Mouse (Mus musculus): ENCODE measurements around the gene Ppp1r14d. TPM values are rescaled to one million over a fixed set of nuclear protein-coding genes. Genes with fewer than 3 reads are reported as not detected.

The Ppp1r14d gene
- polyA plus RNA-seq, 1 experiment from 2014 or later: not detected

GRCm38 (mm10) chr2:119194140-119194539 is 35.6 kb downstream of the Ppp1r14d start:
- Histone ChIP-seq H3K4me3 (replicated peaks) (no peak overlapping the region), H3K9ac (replicated peaks) (no peak overlapping the region), H3K4me1 (replicated peaks) (peaks cover 44% of the 10 kb centered on the region), H3K4me2 (no peak overlapping the region), H3K27me3 (no peaks in the 10 kb centered on the region), H3K9me3 (no peaks in the 10 kb centered on the region), H3K36me3 (no peaks in the 10 kb centered on the region), H3K27ac (no peak overlapping the region)
- ATAC-seq (ENCODE audit: insufficient number of reproducible peaks, insufficient read depth, low FRiP score, low TSS enrichment, low read depth): no peak
- WGBS: 78% methylated on average over 5 of the region's 5 CpGs

- Histone ChIP-seq H3K4me2 (no peak overlapping the region), H3K27ac (no peak overlapping the region), H3K9ac (replicated peaks) (no peak overlapping the region), H3K27me3 (no peaks in the 10 kb centered on the region), H3K36me3 (peaks cover 5% of the 10 kb centered on the region; the same call in 1 of the 2 replicates), H3K4me1 (replicated peaks) (peaks cover 19% of the 10 kb centered on the region), H3K4me3 (replicated peaks) (no peak overlapping the region), H3K9me3 (no peaks in the 10 kb centered on the region)
- ATAC-seq (ENCODE audit: insufficient number of reproducible peaks, insufficient read depth, low FRiP score, low TSS enrichment, low read depth): no peak
- WGBS: 85% methylated on average over 5 of the region's 5 CpGs
Observed at GRCm38 (mm10) chr2:119190969-119191368, 38.7 kb downstream of the Ppp1r14d start.

GRCm38 (mm10) chr2:119189029-119189710 is 40.5 kb downstream of the Ppp1r14d start:
- 0 out of 2 replicates have a peak overlapping the region, but pooled peaks have one; percentile 28 for H3K9ac ChIP-seq (replicated peaks)
- no peak overlapping the region for H3K27ac ChIP-seq
- 8% methylated on average over 15 of the region's 15 CpGs for WGBS
- peak overlapping the region; percentile 62 for H3K4me2 ChIP-seq
- peak overlapping the region; percentile 36 for H3K4me3 ChIP-seq (replicated peaks)
- H3K36me3 ChIP-seq: peaks cover 20% of the 10 kb centered on the region
- peak; percentile 80 for ATAC-seq (ENCODE audit: insufficient number of reproducible peaks, insufficient read depth, low FRiP score, low TSS enrichment, low read depth)
- H3K4me1 ChIP-seq (replicated peaks): 0 out of 2 replicates have a peak, but pooled peaks cover 11% of the 10 kb centered on the region
- no peaks in the 10 kb centered on the region for H3K9me3 ChIP-seq
- H3K27me3 ChIP-seq: no peaks in the 10 kb centered on the region

- Histone ChIP-seq H3K36me3 (peaks cover 64% of the 10 kb centered on the region), H3K4me1 (replicated peaks) (no peaks in the 10 kb centered on the region; the same call in 1 of the 2 replicates), H3K27ac (no peak overlapping the region), H3K4me3 (replicated peaks) (no peak overlapping the region), H3K9me3 (no peaks in the 10 kb centered on the region), H3K4me2 (no peak overlapping the region), H3K9ac (replicated peaks) (no peak overlapping the region), H3K27me3 (no peaks in the 10 kb centered on the region)
- 66% methylated on average over 7 of the region's 7 CpGs for WGBS
- ATAC-seq (ENCODE audit: insufficient number of reproducible peaks, insufficient read depth, low FRiP score, low TSS enrichment, low read depth): no peak
Observed at GRCm38 (mm10) chr2:119182914-119183313, 46.8 kb downstream of the Ppp1r14d start.

GRCm38 (mm10) chr2:119177384-119177939 is 52.2 kb downstream of the Ppp1r14d start:
- 91% methylated on average over 5 of the region's 5 CpGs for WGBS
- H3K4me1 ChIP-seq (replicated peaks): peaks cover 25% of the 10 kb centered on the region
- H3K9me3 ChIP-seq: no peaks in the 10 kb centered on the region
- H3K4me2 ChIP-seq: no peak overlapping the region
- no peak for ATAC-seq (ENCODE audit: insufficient number of reproducible peaks, insufficient read depth, low FRiP score, low TSS enrichment, low read depth)
- peaks cover 55% of the 10 kb centered on the region for H3K36me3 ChIP-seq
- H3K4me3 ChIP-seq (replicated peaks): no peak overlapping the region
- H3K27me3 ChIP-seq: no peaks in the 10 kb centered on the region
- H3K9ac ChIP-seq (replicated peaks): no peak overlapping the region
- no peak overlapping the region for H3K27ac ChIP-seq

GRCm38 (mm10) chr2:119176761-119177160 is 52.9 kb downstream of the Ppp1r14d start:
- ATAC-seq (ENCODE audit: insufficient number of reproducible peaks, insufficient read depth, low FRiP score, low TSS enrichment, low read depth): no peak

GRCm38 (mm10) chr2:119175614-119176013 is 54.1 kb downstream of the Ppp1r14d start:
- Histone ChIP-seq H3K4me2 (no peak overlapping the region), H3K27ac (no peak overlapping the region), H3K27me3 (no peaks in the 10 kb centered on the region), H3K4me3 (replicated peaks) (no peak overlapping the region), H3K9ac (replicated peaks) (no peak overlapping the region), H3K36me3 (peaks cover 52% of the 10 kb centered on the region), H3K9me3 (no peaks in the 10 kb centered on the region), H3K4me1 (replicated peaks) (peaks cover 31% of the 10 kb centered on the region)
- ATAC-seq (ENCODE audit: insufficient number of reproducible peaks, insufficient read depth, low FRiP score, low TSS enrichment, low read depth): no peak
- 64% methylated on average over 6 of the region's 6 CpGs for whole genome bisulfite sequencing

More at GRCm38 (mm10) chr2:119176761-119177160, 52.9 kb downstream of the Ppp1r14d start:
- no peak overlapping the region for H3K4me2 ChIP-seq
- no peak overlapping the region for H3K27ac ChIP-seq
- 64% methylated on average over 3 of the region's 3 CpGs for WGBS
- H3K27me3 ChIP-seq: no peaks in the 10 kb centered on the region
- no peak overlapping the region for H3K4me3 ChIP-seq (replicated peaks)
- H3K9me3 ChIP-seq: no peaks in the 10 kb centered on the region
- no peak overlapping the region for H3K9ac ChIP-seq (replicated peaks)
- H3K4me1 ChIP-seq (replicated peaks): peaks cover 27% of the 10 kb centered on the region
- peaks cover 57% of the 10 kb centered on the region for H3K36me3 ChIP-seq

GRCm38 (mm10) chr2:119174866-119175265 is 54.8 kb downstream of the Ppp1r14d start:
- Histone ChIP-seq H3K9me3 (no peaks in the 10 kb centered on the region), H3K27me3 (0 out of 2 replicates have a peak, but pooled peaks cover 1% of the 10 kb centered on the region), H3K27ac (no peak overlapping the region), H3K36me3 (peaks cover 45% of the 10 kb centered on the region), H3K4me1 (replicated peaks) (peaks cover 31% of the 10 kb centered on the region), H3K4me2 (no peak overlapping the region), H3K4me3 (replicated peaks) (no peak overlapping the region), H3K9ac (replicated peaks) (no peak overlapping the region)
- WGBS: 70% methylated on average over 14 of the region's 14 CpGs
- no peak for ATAC-seq (ENCODE audit: insufficient number of reproducible peaks, insufficient read depth, low FRiP score, low TSS enrichment, low read depth)

GRCm38 (mm10) chr2:119173991-119174651 is 55.6 kb downstream of the Ppp1r14d start, which contains the start of gene Gm14137:
Gm14137 (plus strand) TSS chr2:119174509.
- no peak within 1 kb of the TSS for H3K27ac ChIP-seq

GRCm38 (mm10) chr2:119172862-119173576 is 56.7 kb downstream of the Ppp1r14d start:
- no peak overlapping the region for H3K27ac ChIP-seq
- no peak overlapping the region for H3K4me2 ChIP-seq
- peaks cover 16% of the 10 kb centered on the region for H3K27me3 ChIP-seq
- H3K4me3 ChIP-seq (replicated peaks): no peak overlapping the region
- peaks cover 28% of the 10 kb centered on the region for H3K36me3 ChIP-seq
- peak; percentile 23; the same call in 1 of the 2 replicates for ATAC-seq (ENCODE audit: insufficient number of reproducible peaks, insufficient read depth, low FRiP score, low TSS enrichment, low read depth)
- H3K9ac ChIP-seq (replicated peaks): peak overlapping the region; percentile 34
- 13% methylated on average over 13 of the region's 13 CpGs for WGBS
- H3K9me3 ChIP-seq: no peaks in the 10 kb centered on the region
- H3K4me1 ChIP-seq (replicated peaks): peaks cover 33% of the 10 kb centered on the region

More at GRCm38 (mm10) chr2:119173991-119174651, 55.6 kb downstream of the Ppp1r14d start, which contains the start of gene Gm14137:
- Histone ChIP-seq H3K4me2 (no peak within 1 kb of the TSS), H3K4me3 (replicated peaks) (no peak within 1 kb of the TSS), H3K4me1 (replicated peaks) (peaks cover 31% of the 10 kb centered on the region), H3K36me3 (peaks cover 37% of the 10 kb centered on the region), H3K9me3 (no peaks in the 10 kb centered on the region), H3K9ac (replicated peaks) (peak within 1 kb of the TSS; percentile 34), H3K27me3 (peaks cover 8% of the 10 kb centered on the region; the same call in 1 of the 2 replicates)
- 37% methylated on average over 8 of the region's 8 CpGs for WGBS
- ATAC-seq (ENCODE audit: insufficient number of reproducible peaks, insufficient read depth, low FRiP score, low TSS enrichment, low read depth): no peak
